Mouse (Mus musculus) layer of hippocampus, adult 11-12 months (tissue): ENCODE measurements at regions not wholly inside any gene's neighbourhood (a gene's known extent, or its start where the extent isn't known, plus 50 kb on each side); places are given as distances from the start of the nearest gene placed in this dataset.
"Not testable (repeated sequence)": the region's sequence is repeated elsewhere in the genome, so short reads cannot be mapped to it uniquely, and the experiment has no call there.

Experiments used
- DNase-seq: peaks from one replicate; pipeline ENCODE4 v3.0.0; 2022; ENCODE audit warnings: low spot score

- DNase-seq = no peak
Measured at GRCm38 (mm10) chr15:3171774-3172173, 96.6 kb upstream of the Selenop start.

GRCm38 (mm10) chr15:3174072-3174471, 94.3 kb upstream of the Selenop start:
- no peak for DNase-seq

- DNase-seq = peak; percentile 4
Measured at GRCm38 (mm10) chr15:3174848-3175247, 93.5 kb upstream of the Selenop start.

- DNase-seq = peak; percentile 35
Measured at GRCm38 (mm10) chr15:3201912-3202653, 66.3 kb upstream of the Selenop start.

- no peak for DNase-seq
Measured at GRCm38 (mm10) chr15:3205522-3205921, 62.8 kb upstream of the Selenop start.

- not testable (repeated sequence) for DNase-seq
Measured at GRCm38 (mm10) chr15:3206076-3206475, 62.3 kb upstream of the Selenop start.

- peak; percentile 59 for DNase-seq
Measured at GRCm38 (mm10) chr15:3213721-3214120, 54.6 kb upstream of the Selenop start.

- DNase-seq = no peak
Measured at GRCm38 (mm10) chr15:3215201-3215600, 53.1 kb upstream of the Selenop start.
